Mouse (Mus musculus) stomach, embryonic 14.5 days (tissue): ENCODE results near the gene Nkx2-5. TPM values are rescaled to one million over a fixed set of nuclear protein-coding genes. Genes with fewer than 3 reads are reported as not detected.
A peak's percentile ranks its signal among the peaks of the same experiment; 100 is the strongest.

Experiments used
- ATAC-seq: fragments of 200-750 bp; cut with Nextera tagmentation; 2 replicates; pipeline ENCODE4 v1.8.0; 2017; ENCODE audit warnings: low read depth, moderate TSS enrichment; ENCODE audit not compliant: insufficient number of reproducible peaks, insufficient read depth, low FRiP score
- H3K27ac ChIP-seq: fragments of 300-500 bp; sonication (generic); 2 replicates; pipeline ENCODE4 v1.5.1; 2014; ENCODE audit warnings: mild to moderate bottlenecking, low read length, moderate library complexity, mixed read lengths
- H3K27me3 ChIP-seq: fragments of 300-500 bp; sonication (generic); 2 replicates; pipeline ENCODE4 v1.6.1; 2014; ENCODE audit warnings: low read length, control low read depth, mixed read lengths; ENCODE audit not compliant: control insufficient read depth, insufficient read depth
- H3K36me3 ChIP-seq: fragments of 300-500 bp; sonication (generic); 2 replicates; pipeline ENCODE4 v1.6.1; 2014; ENCODE audit warnings: mild to moderate bottlenecking, control low read depth, low read length, moderate library complexity, mixed read lengths; ENCODE audit not compliant: control insufficient read depth, insufficient read depth
- H3K4me1 ChIP-seq: fragments of 300-500 bp; sonication (generic); 2 replicates; pipeline ENCODE4 v1.6.1; 2014; ENCODE audit warnings: low read length, control low read depth, mixed read lengths; ENCODE audit not compliant: control insufficient read depth, insufficient read depth
- H3K4me2 ChIP-seq: fragments of 300-500 bp; sonication (generic); replicated peaks from 2 replicates; pipeline ENCODE4 v1.6.1; 2014; ENCODE audit warnings: low read depth, low read length, control low read depth
- H3K4me3 ChIP-seq: fragments of 300-500 bp; sonication (generic); 2 replicates; pipeline ENCODE4 v1.5.1; 2014; ENCODE audit warnings: low read depth, low read length, control low read depth
- H3K9ac ChIP-seq: fragments of 300-500 bp; sonication (generic); replicated peaks from 2 replicates; pipeline ENCODE4 v1.6.1; 2014; ENCODE audit warnings: low read depth, mild to moderate bottlenecking, control low read depth, low read length, moderate library complexity, mixed read lengths
- H3K9me3 ChIP-seq: fragments of 300-500 bp; sonication (generic); 2 replicates; pipeline ENCODE4 v1.6.1; 2016; ENCODE audit warnings: low read depth, low read length, control low read depth; ENCODE audit not compliant: control insufficient read depth
- WGBS: fragments of 180-500 bp; shearing (Covaris S2); extraction: QIAGEN DNeasy Blood & Tissue Kit; methylation state at CpG from one replicate; pipeline ENCODE4 v1.1.7; 2014; 5-methylcytosine and 5-hydroxymethylcytosine counted together
- polyA plus RNA-seq: library from polyadenylated mRNA; unstranded; fragments of >200 nt; fragmentation: Nextera tagmentation; extraction: Ambion mirVana; gene quantifications from 2 replicates; pipeline ENCODE4 v1.2.1, GENCODE M21; 2014

Nkx2-5 gene
- polyA plus RNA-seq, 1 experiment from 2014 or later, result 6.4 TPM

DNA sequence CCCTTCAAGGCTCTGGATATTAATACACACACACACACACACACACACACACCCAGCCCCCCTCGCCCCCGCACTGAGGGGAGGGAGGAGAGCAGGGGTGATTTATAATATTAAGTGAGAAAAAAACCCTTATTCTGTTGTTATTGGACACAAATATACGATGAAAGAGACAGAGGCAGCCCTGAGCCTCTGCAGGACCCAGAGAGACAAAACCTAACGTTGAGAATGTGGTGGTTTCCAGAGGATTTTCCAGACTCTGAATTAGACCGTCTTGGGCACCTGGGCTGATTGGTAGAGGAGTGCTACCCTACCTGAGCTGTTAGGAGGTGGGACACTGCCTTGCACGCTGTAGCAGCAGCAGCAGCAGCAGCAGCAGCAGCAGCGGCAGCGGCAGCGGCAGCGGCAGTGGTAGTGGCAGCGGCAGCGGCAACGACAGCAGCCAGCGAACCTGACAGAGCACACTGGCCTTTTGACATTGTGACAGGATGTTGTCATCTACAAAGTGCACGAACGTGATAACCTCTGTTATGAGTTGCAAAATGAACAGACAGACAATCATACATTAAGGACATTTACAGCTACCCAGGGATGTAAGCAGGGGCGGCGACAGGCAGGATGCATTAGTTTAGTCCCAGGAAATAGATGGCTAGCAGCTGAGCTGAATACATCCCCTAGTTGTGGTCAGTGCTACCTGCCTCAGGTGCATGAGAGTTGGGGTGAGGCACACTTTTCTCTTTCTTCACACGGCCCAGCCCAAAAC is 7.8 kb downstream of the Nkx2-5 start:
- peak overlapping the region; percentile 28; the same call in 1 of the 2 replicates for H3K4me3 ChIP-seq
- no peaks in the 10 kb centered on the region for H3K36me3 ChIP-seq
- no peaks in the 10 kb centered on the region for H3K9me3 ChIP-seq
- peak overlapping the region; percentile 3; the same call in 1 of the 2 replicates for H3K4me2 ChIP-seq
- H3K4me1 ChIP-seq, result no peaks in the 10 kb centered on the region
- no peak overlapping the region for H3K27ac ChIP-seq
- ATAC-seq, result no peak
- H3K27me3 ChIP-seq, result peaks cover 55% of the 10 kb centered on the region
- WGBS, result 5% methylated on average over 19 of the region's 19 CpGs
- no peak overlapping the region for H3K9ac ChIP-seq

DNA sequence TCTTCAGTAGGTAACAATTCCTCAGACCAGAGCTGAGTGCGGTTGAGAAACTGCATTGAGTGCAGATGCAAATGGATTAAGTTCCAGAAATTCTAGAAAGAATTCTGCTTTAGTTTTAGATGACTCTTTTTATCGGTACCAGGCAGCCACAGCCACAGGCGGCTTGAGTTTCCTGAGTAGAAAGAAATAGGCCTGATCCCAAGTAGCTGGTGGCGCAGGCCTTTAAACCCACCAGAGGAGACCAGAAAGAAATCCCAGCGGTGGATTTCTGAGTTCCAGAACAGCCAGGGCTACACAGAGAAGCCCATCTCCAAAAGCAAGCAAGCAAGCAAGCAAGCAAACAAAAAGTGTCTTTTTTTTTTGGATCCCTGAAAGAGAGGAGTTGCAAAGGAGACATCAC is 8.4 kb downstream of the Nkx2-5 start:
- Histone ChIP-seq H3K4me1 (no peaks in the 10 kb centered on the region), H3K4me2 (peak overlapping the region; percentile 3; the same call in 1 of the 2 replicates), H3K27me3 (peaks cover 53% of the 10 kb centered on the region), H3K9me3 (no peaks in the 10 kb centered on the region), H3K9ac (no peak overlapping the region), H3K36me3 (no peaks in the 10 kb centered on the region), H3K4me3 (no peak overlapping the region), H3K27ac (no peak overlapping the region)
- no peak for ATAC-seq
- WGBS, result 29% methylated on average over 5 of the region's 5 CpGs

DNA sequence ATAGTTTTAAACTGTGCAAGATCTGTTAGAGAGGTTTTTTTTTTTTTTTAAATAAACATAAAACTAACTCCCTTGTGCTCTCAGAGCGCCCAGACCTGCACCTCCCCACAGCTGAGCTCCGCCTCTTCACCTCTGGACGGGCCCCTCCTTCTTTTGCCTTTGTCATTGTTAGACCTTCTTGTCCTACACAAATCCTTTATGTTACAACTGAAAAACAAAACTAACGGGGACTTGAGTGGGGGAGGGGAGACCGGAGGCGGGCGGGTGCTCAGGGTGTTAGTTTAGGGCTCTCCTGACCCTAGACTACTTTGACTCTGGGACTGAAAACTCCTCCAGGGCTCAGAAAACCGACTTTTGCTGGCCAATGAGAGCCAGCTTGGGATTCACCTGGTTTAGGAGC is 8.9 kb downstream of the Nkx2-5 start:
- WGBS, result 11% methylated on average over 8 of the region's 8 CpGs
- ATAC-seq, result no peak
- H3K36me3 ChIP-seq, result no peaks in the 10 kb centered on the region
- H3K27ac ChIP-seq, result no peak overlapping the region
- H3K4me1 ChIP-seq, result no peaks in the 10 kb centered on the region
- peaks cover 48% of the 10 kb centered on the region for H3K27me3 ChIP-seq
- H3K9me3 ChIP-seq, result no peaks in the 10 kb centered on the region
- no peak overlapping the region for H3K9ac ChIP-seq
- no peak overlapping the region for H3K4me3 ChIP-seq
- no peak overlapping the region for H3K4me2 ChIP-seq

DNA sequence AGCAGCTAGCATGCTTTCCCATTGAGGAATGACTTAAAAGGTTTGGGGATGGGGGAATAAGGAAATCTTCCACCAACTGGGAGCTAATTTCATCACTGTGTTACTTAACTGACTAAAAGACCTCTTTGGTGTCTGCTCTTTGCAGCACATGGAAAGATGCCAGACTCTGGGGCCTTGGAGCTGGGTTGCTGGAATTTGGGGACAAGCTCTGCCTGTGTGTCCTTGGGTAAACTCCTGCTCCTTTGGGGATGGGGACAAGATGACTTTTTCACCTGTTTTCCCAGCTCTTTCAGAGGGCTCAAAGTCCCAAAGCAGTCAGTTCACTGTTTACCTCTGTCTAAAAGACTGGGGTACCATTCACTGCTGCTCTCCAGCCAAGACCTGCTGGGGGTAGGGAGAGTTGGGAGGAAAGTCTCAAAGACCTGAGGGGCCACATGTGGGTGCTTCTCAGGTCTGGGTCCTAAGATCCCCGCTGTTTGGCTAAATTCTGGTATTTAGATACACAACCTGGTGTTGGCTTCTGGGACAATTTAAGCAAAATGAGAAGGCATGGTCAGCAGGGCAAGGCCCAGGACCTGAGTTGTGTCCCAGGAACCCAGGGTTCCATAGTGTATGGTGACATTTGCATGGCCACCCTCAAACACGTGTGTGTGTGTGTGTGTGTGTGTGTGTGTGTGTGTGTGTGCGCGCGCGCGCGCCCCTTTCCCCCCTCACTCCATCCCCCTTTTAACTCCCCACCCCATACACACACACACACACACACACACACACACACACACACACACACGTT is 9.6 kb downstream of the Nkx2-5 start:
- peaks cover 43% of the 10 kb centered on the region for H3K27me3 ChIP-seq
- ATAC-seq, result no peak

DNA sequence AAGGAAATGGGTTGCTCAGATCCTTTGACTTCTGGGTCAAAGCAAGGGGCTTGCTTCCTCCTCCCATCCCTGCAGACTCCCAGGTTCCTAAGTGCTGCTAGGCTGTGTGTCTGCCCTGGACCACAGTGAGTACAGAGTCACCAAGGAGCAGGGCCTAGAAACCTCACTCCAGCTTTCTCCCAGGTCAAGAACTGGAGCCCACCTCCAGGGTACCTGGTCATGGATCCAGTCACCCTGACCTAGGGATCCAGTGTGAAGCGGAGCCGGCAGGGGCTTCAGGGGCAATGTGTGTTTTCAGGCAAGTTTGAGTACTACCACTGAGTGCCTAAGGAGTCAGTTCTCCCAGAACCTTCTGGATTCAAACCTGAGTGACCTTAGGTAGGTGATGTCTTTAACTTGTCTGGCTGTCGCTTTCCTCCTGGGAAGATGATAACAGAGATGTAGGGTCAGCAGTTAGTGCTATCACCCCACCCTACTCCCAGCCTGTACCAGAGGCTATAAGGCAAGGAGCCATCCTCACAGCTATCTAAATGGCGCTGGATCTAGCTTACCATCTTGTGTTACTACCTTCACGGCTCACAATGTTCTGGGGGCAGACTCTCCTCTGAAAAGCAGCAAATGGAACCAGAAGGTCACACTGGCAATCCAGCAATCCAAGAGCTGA is 10.4 kb downstream of the Nkx2-5 start:
- WGBS, result 66% methylated on average over 5 of the region's 5 CpGs
- H3K4me1 ChIP-seq, result no peaks in the 10 kb centered on the region
- peaks cover 36% of the 10 kb centered on the region for H3K27me3 ChIP-seq
- no peak overlapping the region for H3K27ac ChIP-seq
- no peak overlapping the region for H3K4me3 ChIP-seq
- no peaks in the 10 kb centered on the region for H3K36me3 ChIP-seq
- H3K9me3 ChIP-seq, result no peaks in the 10 kb centered on the region
- ATAC-seq, result no peak
- no peak overlapping the region for H3K9ac ChIP-seq
- H3K4me2 ChIP-seq, result no peak overlapping the region

More for the DNA sequence above, 9.6 kb downstream of the Nkx2-5 start:
- WGBS, result 59% methylated on average over 9 of the region's 9 CpGs
- no peaks in the 10 kb centered on the region for H3K36me3 ChIP-seq
- H3K9ac ChIP-seq, result no peak overlapping the region
- H3K4me2 ChIP-seq, result no peak overlapping the region
- H3K27ac ChIP-seq, result no peak overlapping the region
- H3K4me3 ChIP-seq, result no peak overlapping the region
- no peaks in the 10 kb centered on the region for H3K9me3 ChIP-seq
- H3K4me1 ChIP-seq, result no peaks in the 10 kb centered on the region

DNA sequence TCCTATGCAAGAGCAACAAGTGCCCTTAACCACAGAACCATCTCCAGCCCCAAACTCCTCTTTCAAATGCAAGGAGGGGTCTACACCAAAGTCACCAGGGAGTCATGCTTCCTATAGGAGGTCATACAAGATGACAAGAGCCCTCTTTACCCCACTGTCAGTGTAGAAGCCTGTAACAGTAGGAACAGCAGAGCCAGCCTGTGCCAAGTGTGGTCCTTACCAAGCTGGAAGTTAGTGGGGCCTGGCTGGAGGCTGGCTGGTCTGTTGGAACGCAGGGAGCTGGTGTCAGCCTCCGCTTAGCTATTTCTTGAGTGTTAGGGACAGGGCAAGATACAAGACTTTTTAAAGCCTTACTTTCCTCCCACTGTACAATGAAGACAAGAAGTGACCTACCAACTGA is 11.0 kb downstream of the Nkx2-5 start:
- Histone ChIP-seq H3K9me3 (no peaks in the 10 kb centered on the region), H3K36me3 (no peaks in the 10 kb centered on the region), H3K27me3 (peaks cover 30% of the 10 kb centered on the region), H3K4me3 (no peak overlapping the region), H3K9ac (no peak overlapping the region), H3K4me1 (no peaks in the 10 kb centered on the region), H3K27ac (no peak overlapping the region), H3K4me2 (no peak overlapping the region)
- 85% methylated on average over 2 of the region's 2 CpGs for WGBS
- ATAC-seq, result no peak

DNA sequence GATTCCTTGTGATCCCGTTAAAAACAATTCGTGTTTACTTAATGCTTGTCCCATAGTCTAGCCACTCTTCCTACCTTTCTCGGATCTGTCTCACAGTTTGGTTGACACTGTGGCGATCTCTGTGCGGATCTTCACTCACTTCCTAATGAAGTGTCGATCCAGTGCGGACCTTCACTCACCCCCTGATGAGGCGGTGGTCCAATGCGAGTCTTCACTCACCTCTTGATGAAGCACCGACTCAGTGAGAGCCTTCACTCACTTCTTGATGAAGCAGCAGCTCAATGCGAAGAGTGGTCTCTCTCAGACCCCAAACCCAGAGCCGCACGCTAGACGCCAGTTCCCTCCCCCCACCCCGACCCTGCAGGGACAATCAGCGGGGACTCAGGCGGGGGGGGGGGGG is 18.7 kb downstream of the Nkx2-5 start:
- Histone ChIP-seq H3K4me3 (no peak overlapping the region), H3K36me3 (no peaks in the 10 kb centered on the region), H3K4me1 (no peaks in the 10 kb centered on the region), H3K27ac (no peak overlapping the region), H3K9me3 (no peaks in the 10 kb centered on the region), H3K4me2 (no peak overlapping the region), H3K27me3 (no peaks in the 10 kb centered on the region), H3K9ac (no peak overlapping the region)
- ATAC-seq, result no peak
- 71% methylated on average over 15 of the region's 17 CpGs for WGBS

DNA sequence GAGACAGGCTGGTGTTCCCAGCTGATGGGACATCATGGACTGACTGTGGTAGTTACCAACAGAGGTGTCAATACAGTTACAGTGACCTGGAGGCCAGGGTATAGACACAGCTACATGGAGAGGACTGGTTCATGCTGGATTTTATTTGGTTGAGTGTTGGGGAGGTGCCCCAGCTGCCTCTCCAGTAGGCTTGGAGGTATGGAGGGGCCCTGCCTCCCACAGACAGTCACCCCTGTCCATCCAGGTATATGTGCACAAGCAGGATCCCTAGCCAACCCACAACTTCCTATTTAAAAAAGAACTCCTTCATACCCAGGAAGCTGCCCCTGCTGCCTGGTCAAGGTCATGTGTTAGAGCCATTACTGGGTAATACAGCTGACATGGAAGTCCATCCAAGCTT is 27.0 kb downstream of the Nkx2-5 start:
- no peaks in the 10 kb centered on the region for H3K36me3 ChIP-seq
- no peak overlapping the region for H3K4me2 ChIP-seq
- no peak for ATAC-seq
- H3K4me1 ChIP-seq, result no peaks in the 10 kb centered on the region
- no peaks in the 10 kb centered on the region for H3K9me3 ChIP-seq
- no peaks in the 10 kb centered on the region for H3K27me3 ChIP-seq
- H3K9ac ChIP-seq, result no peak overlapping the region
- H3K4me3 ChIP-seq, result no peak overlapping the region
- H3K27ac ChIP-seq, result no peak overlapping the region
